Mouse (Mus musculus) midbrain, postnatal 0 days (tissue): ENCODE measurements around the gene Capn3. TPM values are rescaled to one million over a fixed set of nuclear protein-coding genes. Genes with fewer than 3 reads are reported as not detected.

Experiments used
- ATAC-seq: fragments of 200-750 bp; cut with Nextera tagmentation; 2 replicates; pipeline ENCODE4 v1.8.0; 2017; ENCODE audit warnings: moderate number of reproducible peaks, mild to moderate bottlenecking, moderate TSS enrichment, moderate library complexity; ENCODE audit not compliant: low FRiP score
- DNase-seq: peaks from one replicate; pipeline ENCODE4 v3.0.0-alpha.2; 2015; ENCODE audit warnings: low spot score
- H3K27ac ChIP-seq: fragments of 300-500 bp; sonication (generic); 2 replicates; pipeline ENCODE4 v1.5.1; 2014; ENCODE audit warnings: low read depth, mild to moderate bottlenecking, low read length, mixed read lengths
- H3K27me3 ChIP-seq: fragments of 300-500 bp; sonication (generic); 2 replicates; pipeline ENCODE4 v1.6.1; 2014; ENCODE audit warnings: low read length, control low read depth, mixed read lengths; ENCODE audit not compliant: insufficient read depth
- H3K36me3 ChIP-seq: fragments of 300-500 bp; sonication (generic); 2 replicates; pipeline ENCODE4 v1.6.1; 2014; ENCODE audit warnings: low read length, control low read depth, mixed read lengths; ENCODE audit not compliant: insufficient read depth
- H3K4me1 ChIP-seq: fragments of 300-500 bp; sonication (generic); 2 replicates; pipeline ENCODE4 v1.6.1; 2014; ENCODE audit warnings: mild to moderate bottlenecking, control low read depth, antibody characterized with exemption, low read length, mixed read lengths; ENCODE audit not compliant: insufficient read depth
- H3K4me2 ChIP-seq: fragments of 300-500 bp; sonication (generic); 2 replicates; pipeline ENCODE4 v1.6.1; 2014; ENCODE audit warnings: low read depth, mild to moderate bottlenecking, low read length, mixed read lengths; ENCODE audit not compliant: poor library complexity, severe bottlenecking
- H3K4me3 ChIP-seq: fragments of 300-500 bp; sonication (generic); 2 replicates; pipeline ENCODE4 v1.5.1; 2014; ENCODE audit warnings: low read depth, mild to moderate bottlenecking, low read length, moderate library complexity
- H3K9ac ChIP-seq: fragments of 300-500 bp; sonication (generic); replicated peaks from 2 replicates; pipeline ENCODE4 v1.6.1; 2014; ENCODE audit warnings: mild to moderate bottlenecking, low read length, moderate library complexity, mixed read lengths; ENCODE audit not compliant: poor library complexity, severe bottlenecking
- H3K9me3 ChIP-seq: fragments of 300-500 bp; sonication (generic); 2 replicates; pipeline ENCODE4 v1.6.1; 2016; ENCODE audit warnings: low read length, control low read depth
- CTCF ChIP-seq: IDR thresholded peaks from 2 replicates; pipeline ENCODE4 v1.5.1; 2016; ENCODE audit warnings: antibody characterized with exemption, mild to moderate bottlenecking
- WGBS: fragments of 180-500 bp; shearing (Covaris S2); extraction: QIAGEN DNeasy Blood & Tissue Kit; methylation state at CpG from one replicate; pipeline ENCODE4 v1.1.7; 2014; 5-methylcytosine and 5-hydroxymethylcytosine counted together
- polyA plus RNA-seq: library from polyadenylated mRNA; unstranded; fragments of >200 nt; fragmentation: Nextera tagmentation; extraction: Ambion mirVana; gene quantifications from 2 replicates; pipeline ENCODE4 v1.2.1, GENCODE M21; 2015
- total RNA-seq: library from RNA; depleted of rRNA; stranded (reverse); fragments of >200 nt; gene quantifications from 2 replicates; pipeline ENCODE4 v1.2.3, GENCODE M21; 2014

Capn3 gene
- total and polyA plus RNA-seq, 2 experiments from 2014 or later: 0.66 to 0.67 TPM

- Histone ChIP-seq H3K4me1 (no peaks in the 10 kb centered on the region), H3K36me3 (no peaks in the 10 kb centered on the region), H3K9ac (no peak overlapping the region), H3K27me3 (no peaks in the 10 kb centered on the region), H3K27ac (no peak overlapping the region), H3K9me3 (peaks cover 3% of the 10 kb centered on the region; the same call in 1 of the 2 replicates), H3K4me2 (no peak overlapping the region), H3K4me3 (no peak overlapping the region)
- no peak for ATAC-seq
- no peak for DNase-seq
- whole genome bisulfite sequencing: 76% methylated on average over 4 of the region's 4 CpGs
- TF ChIP-seq CTCF: no peak
These were observed 15.0 kb downstream of the Capn3 start for GRCm38 (mm10) chr2:120470856-120471255.

DNA sequence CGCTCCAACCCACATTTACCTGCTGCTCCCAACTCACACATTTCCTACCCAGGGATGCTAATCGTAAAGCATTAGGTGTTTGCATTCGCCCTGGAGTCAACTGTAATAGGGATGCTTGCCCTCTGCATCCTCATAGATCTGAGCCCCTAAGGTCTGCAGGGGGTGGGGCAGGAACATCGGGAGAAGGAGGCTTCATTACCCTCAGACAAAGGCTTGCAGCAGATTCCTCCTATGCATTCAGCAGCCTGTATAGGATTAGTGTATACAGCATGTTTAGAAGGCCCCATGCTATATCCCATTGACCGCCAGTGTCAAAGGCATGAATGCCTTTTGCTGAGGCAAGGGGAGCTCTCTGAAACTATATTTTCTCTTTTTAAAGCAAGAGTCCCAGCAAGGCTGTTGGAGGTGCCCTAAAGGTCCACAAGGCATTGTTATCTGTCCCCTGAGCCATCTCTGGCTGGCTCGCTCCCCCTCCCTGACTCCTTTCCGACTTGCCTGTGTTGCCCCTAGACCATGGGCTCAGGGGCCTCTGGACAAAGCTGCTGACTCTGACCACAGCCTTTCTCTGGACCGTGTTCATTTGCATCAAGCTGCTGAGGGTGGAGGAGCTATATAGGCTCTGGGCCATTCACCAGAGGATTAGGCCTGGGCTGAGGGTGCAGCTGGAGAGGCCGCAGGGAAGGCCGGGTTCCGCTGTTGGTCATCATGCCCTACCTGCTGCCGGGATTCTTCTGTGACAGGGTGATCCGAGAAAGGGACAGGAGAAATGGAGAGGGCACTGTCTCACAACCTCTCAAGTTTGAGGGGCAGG lies 20.7 kb downstream of the Capn3 start:
- H3K4me1 ChIP-seq: no peaks in the 10 kb centered on the region
- DNase-seq (no peak), ATAC-seq (no peak)
- no peak overlapping the region for H3K9ac ChIP-seq
- peaks cover 3% of the 10 kb centered on the region; the same call in 1 of the 2 replicates for H3K9me3 ChIP-seq
- no peak overlapping the region for H3K27ac ChIP-seq
- no peak overlapping the region for H3K4me2 ChIP-seq
- WGBS: 44% methylated on average over 13 of the region's 13 CpGs
- no peaks in the 10 kb centered on the region for H3K36me3 ChIP-seq
- no peaks in the 10 kb centered on the region for H3K27me3 ChIP-seq
- no peak for TF ChIP-seq CTCF
- H3K4me3 ChIP-seq: no peak overlapping the region

DNA sequence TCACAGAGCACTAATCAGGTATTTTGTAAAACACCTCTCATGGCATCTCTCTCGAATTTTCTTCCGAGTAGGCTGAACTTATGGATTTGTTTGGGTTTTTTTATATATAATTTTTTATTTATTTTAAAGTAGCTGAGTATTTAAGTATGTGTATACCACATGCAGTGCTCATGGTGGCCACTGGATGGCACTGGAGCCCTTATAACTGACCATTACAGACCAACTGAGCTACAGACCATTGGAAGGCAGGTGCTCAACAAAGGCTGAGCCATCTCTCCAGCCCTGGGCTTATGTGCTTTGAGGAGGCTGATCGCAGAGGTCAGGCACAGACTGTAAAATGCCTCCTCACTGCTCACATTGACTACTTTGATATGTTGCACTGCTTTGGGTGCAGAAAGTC lies 22.8 kb downstream of the Capn3 start:
- ATAC-seq (no peak), DNase-seq (peak; percentile 66)
- Histone ChIP-seq H3K4me3 (no peak overlapping the region), H3K9me3 (peaks cover 3% of the 10 kb centered on the region; the same call in 1 of the 2 replicates), H3K4me1 (no peaks in the 10 kb centered on the region), H3K27me3 (no peaks in the 10 kb centered on the region), H3K4me2 (no peak overlapping the region), H3K27ac (no peak overlapping the region), H3K9ac (no peak overlapping the region), H3K36me3 (no peaks in the 10 kb centered on the region)
- TF ChIP-seq CTCF: peak; percentile 66
- 54% methylated on average over 3 of the region's 3 CpGs for WGBS

DNA sequence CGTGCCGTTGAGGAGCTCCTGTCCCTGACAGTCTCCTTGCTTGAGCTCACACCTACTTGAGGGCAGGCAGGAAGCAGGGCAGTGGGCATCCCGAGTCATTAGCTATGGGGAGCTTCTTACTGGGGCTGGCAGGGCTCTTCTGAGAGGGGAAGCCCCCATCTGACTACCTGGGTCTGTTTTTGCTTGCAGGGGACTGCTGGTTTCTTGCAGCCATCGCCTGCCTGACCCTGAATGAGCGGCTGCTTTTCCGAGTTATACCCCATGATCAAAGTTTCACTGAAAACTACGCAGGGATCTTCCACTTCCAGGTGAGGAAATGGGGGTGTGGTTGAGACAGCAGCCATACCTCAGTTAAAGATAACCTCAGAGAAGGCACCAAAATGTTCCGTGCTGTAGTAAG lies 26.1 kb downstream of the Capn3 start:
- H3K4me3 ChIP-seq: no peak overlapping the region
- H3K4me2 ChIP-seq: no peak overlapping the region
- H3K4me1 ChIP-seq: no peaks in the 10 kb centered on the region
- no peaks in the 10 kb centered on the region for H3K36me3 ChIP-seq
- TF ChIP-seq CTCF: no peak
- H3K27ac ChIP-seq: no peak overlapping the region
- DNase-seq (no peak), ATAC-seq (no peak)
- no peaks in the 10 kb centered on the region for H3K27me3 ChIP-seq
- no peaks in the 10 kb centered on the region for H3K9me3 ChIP-seq
- no peak overlapping the region for H3K9ac ChIP-seq
- 73% methylated on average over 8 of the region's 8 CpGs for WGBS

DNA sequence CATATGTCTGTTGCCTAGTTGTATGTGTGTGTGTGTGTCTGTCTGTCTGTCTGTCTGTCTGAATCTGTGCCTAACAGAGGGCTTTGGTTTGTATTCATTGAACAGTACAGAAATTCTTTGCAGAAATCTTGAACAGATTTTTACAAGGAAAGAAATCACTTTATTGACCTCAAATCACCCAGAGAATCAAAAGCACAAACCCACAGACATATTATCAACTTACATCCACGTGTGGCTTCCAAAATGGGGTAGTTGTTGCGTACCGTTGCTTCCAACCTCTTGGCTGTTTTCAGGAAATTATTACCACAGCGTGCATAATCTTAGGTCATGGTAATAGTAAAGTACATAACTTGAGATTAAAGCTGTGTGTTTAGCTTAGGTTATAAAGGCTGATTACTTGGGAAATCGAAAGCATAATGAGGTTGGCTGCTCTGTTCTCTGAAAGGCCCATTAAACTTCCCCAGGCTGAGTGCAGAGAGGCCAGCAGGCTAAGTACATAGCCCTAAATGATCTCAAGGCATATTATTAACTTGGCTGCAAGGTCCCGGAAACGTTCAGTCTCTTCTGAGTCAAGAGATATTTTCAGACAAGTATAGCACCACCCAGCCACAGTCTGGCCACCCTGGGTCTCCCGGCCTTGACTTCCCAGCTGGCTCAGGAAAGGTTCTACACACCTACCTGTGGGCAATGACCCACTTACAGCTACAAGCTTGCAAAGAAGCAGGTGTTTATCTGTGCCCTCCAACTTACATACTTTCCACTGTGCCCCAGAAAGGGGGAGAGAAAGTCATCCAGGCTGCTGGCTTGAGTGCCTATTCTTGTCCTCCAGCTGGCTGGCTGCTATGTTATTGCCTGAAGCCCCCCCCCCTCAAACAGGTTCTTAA lies 26.9 kb downstream of the Capn3 start:
- H3K4me1 ChIP-seq: no peaks in the 10 kb centered on the region
- no peak overlapping the region for H3K4me2 ChIP-seq
- H3K27ac ChIP-seq: no peak overlapping the region
- no peak for ATAC-seq
- 78% methylated on average over 8 of the region's 8 CpGs for WGBS
- H3K9ac ChIP-seq: no peak overlapping the region
- no peaks in the 10 kb centered on the region for H3K36me3 ChIP-seq
- no peak for TF ChIP-seq CTCF
- H3K4me3 ChIP-seq: no peak overlapping the region
- no peaks in the 10 kb centered on the region for H3K9me3 ChIP-seq
- H3K27me3 ChIP-seq: no peaks in the 10 kb centered on the region
- DNase-seq: no peak

DNA sequence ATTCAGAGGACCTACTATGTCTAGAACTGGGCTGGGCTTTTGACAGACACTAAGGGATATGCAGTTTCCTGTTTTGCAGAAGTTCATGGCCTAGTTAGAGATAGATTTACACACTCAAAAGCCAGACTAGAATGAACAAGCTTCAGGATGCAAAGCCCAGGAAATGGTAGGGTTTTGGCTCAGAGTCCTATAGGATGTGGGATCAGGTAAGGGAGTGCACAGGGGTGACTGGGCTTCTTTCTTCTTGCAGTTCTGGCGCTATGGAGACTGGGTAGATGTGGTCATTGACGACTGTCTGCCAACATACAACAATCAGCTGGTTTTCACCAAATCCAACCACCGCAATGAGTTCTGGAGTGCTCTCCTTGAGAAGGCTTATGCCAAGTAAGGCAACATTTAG lies 28.4 kb downstream of the Capn3 start:
- Histone ChIP-seq H3K9me3 (no peaks in the 10 kb centered on the region), H3K4me1 (no peaks in the 10 kb centered on the region), H3K27ac (no peak overlapping the region), H3K4me3 (no peak overlapping the region), H3K27me3 (no peaks in the 10 kb centered on the region), H3K36me3 (no peaks in the 10 kb centered on the region), H3K9ac (no peak overlapping the region), H3K4me2 (no peak overlapping the region)
- TF ChIP-seq CTCF: no peak
- ATAC-seq (no peak), DNase-seq (no peak)
- 88% methylated on average over 3 of the region's 3 CpGs for WGBS
